Mouse (Mus musculus): Measurements from ENCODE around the gene Abhd12. TPM values are rescaled to one million over a fixed set of nuclear protein-coding genes. Genes with fewer than 3 reads are reported as not detected.
A peak's percentile ranks its signal among the peaks of the same experiment; 100 is the strongest.
"Not testable (repeated sequence)": the region's sequence is repeated elsewhere in the genome, so short reads cannot be mapped to it uniquely, and the experiment has no call there.

The Abhd12 gene
- polyA plus RNA-seq, 2 experiments: 10.9 to 14.8 TPM

DNA sequence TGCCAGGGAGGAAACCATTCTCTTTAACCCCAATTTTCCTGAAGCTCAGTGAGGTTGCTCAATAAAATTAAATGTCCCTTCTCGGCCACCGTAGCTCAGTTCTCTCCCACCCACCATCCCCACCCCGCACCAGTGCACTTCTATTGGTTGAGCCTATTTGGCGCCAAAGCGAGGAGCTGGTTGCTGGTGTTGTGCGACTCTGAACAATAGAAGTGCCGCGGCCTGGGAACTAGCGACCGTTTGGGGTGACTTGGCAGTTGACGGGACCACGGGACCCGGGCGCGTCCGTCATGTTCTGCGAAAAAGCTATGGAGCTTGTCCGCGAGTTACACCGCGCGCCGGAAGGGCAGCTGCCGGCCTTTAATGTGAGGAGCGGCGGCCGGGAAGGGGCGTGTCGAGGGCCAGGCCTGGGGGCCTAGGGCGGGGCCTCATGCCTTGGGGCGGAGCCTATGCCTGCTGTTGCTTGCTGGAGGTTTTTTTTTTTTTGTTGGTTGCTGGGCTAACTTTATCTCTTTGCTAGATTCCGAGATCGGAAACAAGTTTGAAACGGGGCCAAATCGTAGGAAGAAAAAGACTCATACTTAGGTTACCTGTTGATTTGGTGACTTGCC lies 5.0 kb upstream of the Abhd12 start:
- DNase-seq (ENCODE audit: low read depth in 3 of 3, low spot score in 3 of 3) (peak; percentile 91 to 93 (median 93)), ATAC-seq (ENCODE audit: insufficient read depth) (peak; percentile 91)
- Histone ChIP-seq H3K4me1 (replicated peaks; ENCODE audit: control insufficient read depth in 2 of 2, insufficient read depth in 2 of 2, low read length in 1 of 2) (peaks cover 4 to 16% of the 10 kb centered on the region in 2 experiments), H3K27ac (peak overlapping the region; percentile 74), H3K9me3 (ENCODE audit: control insufficient read depth, low read length) (no peaks in the 10 kb centered on the region), H3K27me3 (ENCODE audit: control insufficient read depth, insufficient read depth, low read length) (no peaks in the 10 kb centered on the region), H3K36me3 (replicated peaks; ENCODE audit: control insufficient read depth, insufficient read depth, low read depth) (peaks cover 3% of the 10 kb centered on the region; the same call in 1 of the 2 replicates), H3K9ac (replicated peaks) (peak overlapping the region; percentile 81), H3K4me3 (ENCODE audit: insufficient read depth in 1 of 2, low read depth in 2 of 2, low read length in 2 of 2) (peak overlapping the region; percentile 84 to 96), H3K4me2 (ENCODE audit: low read depth) (peak overlapping the region; percentile 89)
- under 1% methylated on average over 35 of the region's 35 CpGs for WGBS (ENCODE audit: insufficient replicate concordance)
- TF ChIP-seq EP300 (IDR thresholded peaks at IDR 0.05; ENCODE audit: low read depth) (peak; percentile 46), CTCF (IDR thresholded peaks at IDR 0.05; ENCODE audit: low read depth) (no peak)

DNA sequence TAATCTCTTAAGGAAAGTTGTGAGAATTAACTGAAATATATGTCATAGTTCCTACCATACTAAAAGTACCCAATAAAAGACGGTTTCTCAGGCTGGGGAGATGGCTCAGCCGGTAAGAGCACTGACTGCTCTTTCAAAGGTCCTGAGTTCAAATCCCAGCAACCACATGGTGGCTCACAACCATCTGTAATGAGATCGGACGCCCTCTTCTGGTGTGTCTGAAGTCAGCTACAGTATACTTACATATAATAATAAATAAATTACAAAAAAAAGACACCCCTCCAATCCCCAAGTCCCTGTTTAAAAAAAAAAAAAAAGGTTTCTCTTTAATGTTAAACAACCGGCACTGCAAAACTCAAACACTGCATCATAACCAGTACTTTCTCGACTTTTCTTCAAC lies 4.3 kb upstream of the Abhd12 start:
- Histone ChIP-seq H3K27ac (peak overlapping the region; percentile 74), H3K9ac (replicated peaks) (peak overlapping the region; percentile 81), H3K4me2 (ENCODE audit: low read depth) (peak overlapping the region; percentile 89), H3K4me3 (ENCODE audit: insufficient read depth in 1 of 2, low read depth in 2 of 2, low read length in 2 of 2) (peak overlapping the region in 1 of 2 experiments; percentile 84; a peak in 2 of 4 replicates), H3K4me1 (replicated peaks; ENCODE audit: control insufficient read depth in 2 of 2, insufficient read depth in 2 of 2, low read length in 1 of 2) (peaks cover 4 to 13% of the 10 kb centered on the region in 2 experiments)
- DNase-seq (ENCODE audit: low read depth in 3 of 3, low spot score in 3 of 3); H3K9me3 ChIP-seq (ENCODE audit: control insufficient read depth, low read length); H3K27me3 ChIP-seq (ENCODE audit: control insufficient read depth, insufficient read depth, low read length); H3K36me3 ChIP-seq (replicated peaks; ENCODE audit: control insufficient read depth, insufficient read depth, low read depth); ATAC-seq (ENCODE audit: insufficient read depth): not testable (repeated sequence)
- WGBS (ENCODE audit: insufficient replicate concordance): 33% methylated on average over 6 of the region's 6 CpGs

DNA sequence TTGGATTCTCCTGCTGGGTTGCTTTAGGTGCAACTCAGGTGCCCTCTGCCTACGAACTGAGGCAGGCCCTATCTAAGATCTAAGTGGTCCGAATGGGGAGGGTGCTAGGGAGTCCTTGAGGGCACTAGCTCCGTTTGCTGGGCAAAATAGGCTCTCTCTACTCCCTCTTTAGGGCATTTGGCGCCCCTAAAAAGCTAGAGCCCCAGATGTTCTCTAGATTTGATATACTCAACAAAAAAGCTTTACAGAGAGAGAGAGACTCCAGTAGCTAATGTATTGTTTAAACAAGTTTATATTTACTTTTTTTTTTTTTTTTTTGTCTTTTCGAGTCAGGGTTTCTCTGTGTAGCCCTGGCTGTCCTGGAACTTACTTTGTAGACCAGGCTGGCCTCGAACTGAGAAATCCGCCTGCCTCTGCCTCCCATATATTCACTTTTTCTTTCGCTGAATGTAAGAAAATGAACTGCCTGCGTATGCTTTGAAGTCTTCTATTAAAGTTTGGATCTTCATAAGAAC lies 452 bp upstream of the Abhd12 start, which contains the start of gene Gins1:
Gins1 (plus strand) TSS at position 465 of the 515 bp plus-strand sequence.
- DNase-seq (ENCODE audit: low read depth in 3 of 3, low spot score in 3 of 3): no peak

DNA sequence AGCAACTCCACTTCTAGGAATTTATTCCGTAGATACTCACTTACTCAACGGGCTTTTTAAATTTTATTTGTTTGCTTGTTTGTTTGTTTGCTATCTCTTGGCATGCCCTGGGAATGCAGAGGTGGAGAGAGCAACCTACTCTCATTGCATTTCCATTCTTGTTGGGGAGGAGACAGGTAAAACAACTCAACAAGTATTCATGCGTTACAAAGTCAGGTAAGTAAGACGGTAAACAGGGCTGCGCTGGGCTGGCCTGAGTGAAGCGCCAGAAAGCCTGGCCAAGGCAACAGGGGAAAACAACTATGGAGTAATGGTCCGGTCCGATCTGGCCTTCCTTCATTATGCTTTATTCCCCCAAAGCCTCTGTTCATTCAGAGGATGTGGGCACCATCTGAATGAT lies 2.2 kb downstream of the Abhd12 start:
- TF ChIP-seq CTCF (IDR thresholded peaks at IDR 0.05; ENCODE audit: low read depth) (no peak), EP300 (IDR thresholded peaks at IDR 0.05; ENCODE audit: low read depth) (no peak)
- H3K27ac ChIP-seq: no peak overlapping the region
- H3K4me1 ChIP-seq (replicated peaks; ENCODE audit: control insufficient read depth in 2 of 2, insufficient read depth in 2 of 2, low read length in 1 of 2): peaks cover 5 to 7% of the 10 kb centered on the region in 2 experiments
- no peak overlapping the region for H3K9ac ChIP-seq (replicated peaks)
- H3K9me3 ChIP-seq (ENCODE audit: control insufficient read depth, low read length): no peaks in the 10 kb centered on the region
- DNase-seq (ENCODE audit: low read depth in 3 of 3, low spot score in 3 of 3) (no peak), ATAC-seq (ENCODE audit: insufficient read depth) (no peak)
- no peak overlapping the region for H3K4me2 ChIP-seq (ENCODE audit: low read depth)
- WGBS (ENCODE audit: insufficient replicate concordance): 85% methylated on average over 8 of the region's 8 CpGs
- H3K36me3 ChIP-seq (replicated peaks; ENCODE audit: control insufficient read depth, insufficient read depth, low read depth): no peaks in the 10 kb centered on the region
- no peaks in the 10 kb centered on the region for H3K27me3 ChIP-seq (ENCODE audit: control insufficient read depth, insufficient read depth, low read length)
- no peak overlapping the region for H3K4me3 ChIP-seq (ENCODE audit: insufficient read depth in 1 of 2, low read depth in 2 of 2, low read length in 2 of 2)

More for the DNA sequence above, 452 bp upstream of the Abhd12 start, which contains the start of gene Gins1:
- no peaks in the 10 kb centered on the region for H3K9me3 ChIP-seq (ENCODE audit: control insufficient read depth, low read length)
- no peaks in the 10 kb centered on the region for H3K36me3 ChIP-seq (replicated peaks; ENCODE audit: control insufficient read depth, insufficient read depth, low read depth)
- TF ChIP-seq EP300 (IDR thresholded peaks at IDR 0.05; ENCODE audit: low read depth) (no peak), CTCF (IDR thresholded peaks at IDR 0.05; ENCODE audit: low read depth) (no peak)
- peak within 1 kb of the TSS; percentile 74 for H3K9ac ChIP-seq (replicated peaks)
- peak within 1 kb of the TSS; percentile 77 for H3K4me2 ChIP-seq (ENCODE audit: low read depth)
- H3K27ac ChIP-seq: peak within 1 kb of the TSS; percentile 68
- H3K4me1 ChIP-seq (replicated peaks; ENCODE audit: control insufficient read depth in 2 of 2, insufficient read depth in 2 of 2, low read length in 1 of 2): peaks cover 10 to 11% of the 10 kb centered on the region in 2 experiments
- H3K4me3 ChIP-seq (ENCODE audit: insufficient read depth in 1 of 2, low read depth in 2 of 2, low read length in 2 of 2): peak within 1 kb of the TSS; percentile 73 to 95
- peak; percentile 64 for ATAC-seq (ENCODE audit: insufficient read depth)
- WGBS (ENCODE audit: insufficient replicate concordance): 25% methylated on average over 9 of the region's 9 CpGs
- H3K27me3 ChIP-seq (ENCODE audit: control insufficient read depth, insufficient read depth, low read length): no peaks in the 10 kb centered on the region

DNA sequence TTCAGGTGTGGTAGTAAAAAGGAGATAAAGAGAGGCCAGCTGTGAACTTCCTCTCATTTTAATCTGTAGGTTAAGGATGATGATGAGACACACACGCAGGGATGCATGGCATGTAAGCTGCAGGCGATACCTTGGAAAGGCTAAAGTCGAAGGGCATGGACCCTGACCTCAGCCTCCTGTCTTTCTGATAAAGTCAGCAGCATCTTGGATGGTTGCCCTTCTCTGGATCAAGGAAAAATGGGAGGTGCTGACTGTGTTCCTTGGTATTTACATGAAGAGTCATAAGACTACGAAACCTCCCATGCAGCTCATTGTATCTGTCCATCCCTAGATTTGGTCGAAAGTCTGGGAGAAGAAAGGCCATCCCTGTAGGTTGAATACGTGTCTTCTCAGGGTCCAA lies 4.2 kb downstream of the Abhd12 start:
- Histone ChIP-seq H3K27me3 (ENCODE audit: control insufficient read depth, insufficient read depth, low read length) (no peaks in the 10 kb centered on the region), H3K4me1 (replicated peaks; ENCODE audit: control insufficient read depth in 2 of 2, insufficient read depth in 2 of 2, low read length in 1 of 2) (peaks cover 5 to 7% of the 10 kb centered on the region in 2 experiments), H3K4me3 (ENCODE audit: insufficient read depth in 1 of 2, low read depth in 2 of 2, low read length in 2 of 2) (no peak overlapping the region), H3K9ac (replicated peaks) (no peak overlapping the region), H3K27ac (no peak overlapping the region), H3K36me3 (replicated peaks; ENCODE audit: control insufficient read depth, insufficient read depth, low read depth) (no peaks in the 10 kb centered on the region), H3K4me2 (ENCODE audit: low read depth) (no peak overlapping the region), H3K9me3 (ENCODE audit: control insufficient read depth, low read length) (no peaks in the 10 kb centered on the region)
- no peak for DNase-seq (ENCODE audit: low read depth in 3 of 3, low spot score in 3 of 3)
- no peak for TF ChIP-seq EP300 (IDR thresholded peaks at IDR 0.05; ENCODE audit: low read depth)
- no peak for TF ChIP-seq CTCF (IDR thresholded peaks at IDR 0.05; ENCODE audit: low read depth)
- no peak for ATAC-seq (ENCODE audit: insufficient read depth)
- WGBS (ENCODE audit: insufficient replicate concordance): 80% methylated on average over 6 of the region's 6 CpGs
